Mouse (Mus musculus) small intestine, adult 10 weeks (tissue): ENCODE measurements around the gene Alpl. TPM values are rescaled to one million over a fixed set of nuclear protein-coding genes. Genes with fewer than 3 reads are reported as not detected.

Experiments
- polyA plus RNA-seq: library from polyadenylated mRNA; stranded (reverse); fragments of 350-450 nt; fragmentation: Illumina TruSeq; extraction: RNeasy Lipid Tissue Mini Kit (QIAGEN cat#74804); gene quantifications from one replicate; pipeline ENCODE4 v1.2.3, GENCODE M21; 2014; ENCODE audit warnings: low replicate concordance

Gene Alpl
- 0.45 TPM for polyA plus RNA-seq

GRCm38 (mm10) chr4:137795611-137796557 lies at the start of gene Alpl:
Alpl (minus strand) TSS chr4:137796384.

Other genes starting within 250 kb of the Alpl start
- not detected for gene Ldlrad2, start 221.8 kb downstream of the Alpl start, polyA plus RNA-seq
- 59.7 TPM for gene Usp48, start 202.6 kb downstream of the Alpl start, polyA plus RNA-seq
- gene Rap1gap, start 131.7 kb downstream of the Alpl start, polyA plus RNA-seq, result 0.48 TPM
- 5.6 TPM for gene Ece1, start 65.9 kb upstream of the Alpl start, polyA plus RNA-seq
- 14.1 TPM for gene Eif4g3, start 196.6 kb upstream of the Alpl start, polyA plus RNA-seq